Mouse (Mus musculus) neutrophil, adult 5-6 weeks (primary cell): ENCODE data around the gene Gm28919. TPM values are rescaled to one million over a fixed set of nuclear protein-coding genes. Genes with fewer than 3 reads are reported as not detected.
"Not testable (repeated sequence)": the region's sequence is repeated elsewhere in the genome, so short reads cannot be mapped to it uniquely, and the experiment has no call there.

ENCODE experiments used
- ATAC-seq: fragments of 151-379, 151-347 bp; 2 replicates; pipeline ENCODE4 v1.8.0; 2017; ENCODE audit warnings: mild to moderate bottlenecking, moderate TSS enrichment; ENCODE audit not compliant: insufficient number of reproducible peaks, poor library complexity, low FRiP score, severe bottlenecking; ENCODE audit errors: extremely low read depth
- total RNA-seq: library from RNA; stranded (forward); fragments of 200-1000 nt; gene quantifications from 2 replicates; pipeline ENCODE4 v1.2.3, GENCODE M21; 2017

Gene Gm28919
- total RNA-seq = not detected in 2 replicates

GRCm38 (mm10) chrY:6583246-6583645, at the start of gene Gm28919:
Gene Gm28919, plus strand, starts transcription at chrY:6583546.
- not testable (repeated sequence) for ATAC-seq

Other genes starting within 250 kb of the Gm28919 start
- not detected in 2 replicates for gene Gm21719, start 99.3 kb downstream of the Gm28919 start, total RNA-seq